Mouse (Mus musculus) adrenal gland, adult 18-20 months (tissue): ENCODE data around the gene Tnpo3. TPM values are rescaled to one million over a fixed set of nuclear protein-coding genes. Genes with fewer than 3 reads are reported as not detected.

Source experiments
- DNase-seq, 2 experiments: peaks; one replicate each; pipeline ENCODE4 v3.0.0; 2021 to 2022; ENCODE audit warnings: low spot score in 2 of 2
- total RNA-seq, 2 experiments: library from RNA; stranded (reverse); gene quantifications; 1 replicate in 1 of 2; 2 replicates in 1 of 2; pipeline ENCODE4 v1.2.3; 2021

Gene Tnpo3
- total RNA-seq, 2 experiments from 2014 or later, result 59.3 to 60.6 TPM

- no peak for DNase-seq
These were observed 80.9 kb downstream of the Tnpo3 start for GRCm38 (mm10) chr6:29528561-29529443.

DNA sequence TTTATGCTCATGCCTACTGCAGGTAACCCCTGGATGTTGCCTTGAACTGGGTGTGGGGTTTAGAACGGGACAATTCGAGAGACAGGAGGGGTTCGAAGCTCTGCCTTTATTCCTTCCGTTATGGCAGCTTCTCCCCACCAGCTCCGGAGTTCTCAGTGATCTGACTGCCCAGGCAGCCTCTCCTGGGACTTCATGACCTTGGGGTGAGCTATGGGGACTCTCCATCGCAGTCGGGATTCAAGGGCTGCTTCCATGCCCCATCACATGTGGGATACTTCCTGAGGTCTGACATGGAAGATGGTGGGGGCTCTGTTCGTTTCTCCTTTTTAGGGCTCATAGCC is 81.6 kb downstream of the Tnpo3 start:
- no peak for DNase-seq

- no peak for DNase-seq
These were observed 82.1 kb downstream of the Tnpo3 start for GRCm38 (mm10) chr6:29527361-29528164.

- DNase-seq, result peak in 1 of 2 experiments; percentile 39
These were observed 83.1 kb downstream of the Tnpo3 start, which contains the start of gene Irf5 for GRCm38 (mm10) chr6:29526281-29527251. Gene Irf5, plus strand, starts transcription at chr6:29526625.

DNA sequence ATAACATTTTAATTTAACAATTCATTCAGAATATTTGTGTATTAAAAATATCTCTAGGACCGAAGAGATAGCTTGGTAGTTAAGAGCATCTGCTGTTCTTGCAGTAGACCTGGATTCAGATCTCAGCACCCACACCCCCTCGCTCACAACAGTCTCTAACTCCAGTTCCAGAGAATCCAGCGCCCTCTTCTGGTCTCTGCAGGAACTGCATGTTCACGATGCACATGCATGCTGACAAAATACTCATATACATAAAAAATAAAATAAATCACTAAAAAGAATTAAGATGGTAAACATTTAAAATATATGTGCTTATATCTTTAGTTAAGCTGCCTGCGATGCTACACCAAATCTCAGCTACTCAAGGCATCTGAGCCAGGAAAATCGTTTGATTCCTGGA is 84.4 kb downstream of the Tnpo3 start:
- no peak for DNase-seq

DNA sequence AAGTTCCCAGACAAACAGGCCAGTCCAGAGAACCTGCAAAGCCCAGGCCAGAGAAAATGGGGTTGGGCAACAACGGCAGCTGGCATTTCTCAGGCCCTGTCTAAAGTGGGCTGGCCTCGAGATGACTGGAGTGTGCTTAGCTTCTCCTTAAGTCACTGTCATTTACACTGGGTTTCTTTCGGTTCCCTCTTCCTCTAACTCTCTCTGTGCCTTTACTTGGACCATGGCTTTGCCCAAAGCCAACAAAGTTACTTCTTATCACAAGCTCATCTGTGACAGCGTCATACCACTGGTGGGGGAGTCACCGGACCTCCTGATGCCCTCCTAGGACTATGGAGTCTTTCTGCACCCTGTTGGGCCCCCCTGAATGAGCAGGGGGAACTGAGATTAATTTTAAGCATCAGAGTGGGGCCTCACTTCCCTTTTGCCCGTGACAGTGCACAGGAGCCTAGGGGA is 85.6 kb downstream of the Tnpo3 start:
- DNase-seq, result no peak

DNA sequence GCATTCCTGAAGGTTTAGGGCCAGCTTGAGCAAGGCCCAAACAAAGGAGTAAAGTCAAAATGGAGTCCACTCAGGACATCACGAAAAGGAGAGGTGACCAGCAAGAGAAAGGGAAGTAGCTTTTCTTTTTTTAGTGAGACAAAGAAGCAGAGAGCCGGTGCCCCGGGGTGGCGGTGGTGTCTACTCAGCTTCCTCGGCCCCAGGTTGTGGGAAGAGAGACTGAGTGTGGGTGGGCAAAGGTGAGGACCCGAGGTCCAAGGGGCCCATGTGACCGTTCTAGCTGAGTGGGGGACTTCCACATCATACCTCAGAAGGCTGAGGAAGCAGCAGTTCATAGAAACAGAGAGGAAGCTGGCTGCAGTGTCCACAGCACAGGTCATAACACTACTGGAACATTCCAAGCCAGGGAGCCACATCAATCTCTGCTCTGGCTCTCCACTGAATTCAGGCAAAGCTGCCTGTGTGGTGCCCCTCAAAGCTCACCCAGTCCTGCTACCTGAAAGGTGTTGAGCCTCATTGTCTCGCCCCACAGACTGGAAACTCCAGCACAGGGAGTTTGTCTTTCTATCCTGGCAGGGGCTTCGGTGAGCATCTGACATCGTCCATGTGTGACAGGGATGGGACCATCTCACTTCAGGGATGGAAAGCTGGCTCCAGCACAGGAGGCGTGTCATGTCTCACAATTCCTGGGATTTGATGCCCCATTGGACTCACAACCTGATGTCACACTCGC is 86.2 kb downstream of the Tnpo3 start:
- no peak for DNase-seq

- no peak for DNase-seq
These were observed 86.9 kb downstream of the Tnpo3 start for GRCm38 (mm10) chr6:29522626-29523300.

- peak; percentile 69 to 79 for DNase-seq
These were observed 92.5 kb downstream of the Tnpo3 start for GRCm38 (mm10) chr6:29517139-29517538.

- DNase-seq, result no peak
These were observed 96.4 kb downstream of the Tnpo3 start for GRCm38 (mm10) chr6:29513284-29513683.

GRCm38 (mm10) chr6:29509086-29509485 is 100.6 kb downstream of the Tnpo3 start:
- DNase-seq, result no peak

- no peak for DNase-seq
These were observed 102.0 kb downstream of the Tnpo3 start, which contains the start of gene Kcp for GRCm38 (mm10) chr6:29507447-29508309. Gene Kcp, minus strand, starts transcription at chr6:29507952.

DNA sequence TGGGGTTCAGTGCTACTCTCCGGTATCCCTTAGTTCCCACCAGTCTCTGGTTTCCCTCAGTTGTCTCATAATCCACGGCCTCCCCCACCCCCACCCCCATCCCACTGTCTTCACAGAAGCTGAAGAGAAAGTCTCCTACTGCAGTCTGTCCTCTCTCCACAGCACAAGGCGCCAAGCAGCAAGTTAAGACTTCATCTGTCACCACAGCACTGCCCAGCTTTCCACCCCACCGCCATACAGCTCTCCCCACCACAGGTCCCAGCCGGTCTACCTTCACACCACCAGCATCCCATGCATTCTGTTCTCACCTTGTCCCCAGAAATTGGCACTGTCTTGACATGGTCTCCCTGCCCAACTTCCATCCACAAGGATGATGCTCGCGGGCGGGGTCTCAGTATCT is 102.9 kb downstream of the Tnpo3 start:
- no peak for DNase-seq

DNA sequence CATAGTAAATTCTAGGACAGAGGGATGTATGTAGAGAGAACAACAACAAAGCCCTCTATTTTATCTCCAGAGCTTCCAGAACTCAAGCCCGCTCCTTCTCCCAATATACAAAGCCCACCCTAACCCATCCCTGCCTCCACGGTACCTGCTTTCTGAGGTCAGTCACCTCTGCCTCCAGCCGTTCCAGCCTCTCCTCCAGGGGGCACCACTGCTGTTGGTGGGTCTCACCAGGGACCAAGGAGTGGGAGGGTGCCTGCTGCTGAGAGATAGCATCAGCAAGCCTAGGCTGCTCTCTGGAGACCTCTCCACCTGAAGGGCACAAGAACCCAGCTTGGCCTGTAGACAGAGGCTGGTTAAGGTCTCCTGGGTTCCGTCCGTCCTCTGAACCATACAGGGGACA is 104.2 kb downstream of the Tnpo3 start:
- DNase-seq, result no peak

DNA sequence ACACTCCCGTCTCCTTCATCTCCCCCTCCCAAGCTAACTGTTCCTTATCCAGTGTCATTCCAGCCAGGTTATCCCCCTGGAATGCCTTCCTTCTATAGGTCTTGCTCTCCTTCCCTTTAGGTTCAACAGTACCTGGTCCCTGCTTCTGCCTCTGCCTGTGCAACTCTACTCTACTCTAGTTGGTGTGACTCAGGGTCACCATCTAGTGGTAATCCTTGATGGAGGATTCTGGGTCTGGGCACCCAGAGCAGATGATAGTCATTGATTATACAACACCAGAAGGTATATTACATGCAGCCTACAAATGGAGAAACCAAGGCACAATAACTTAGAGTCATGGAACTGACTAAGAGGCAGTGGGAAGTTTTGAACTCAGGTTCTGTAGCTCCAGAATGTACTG is 108.1 kb downstream of the Tnpo3 start:
- no peak for DNase-seq

DNA sequence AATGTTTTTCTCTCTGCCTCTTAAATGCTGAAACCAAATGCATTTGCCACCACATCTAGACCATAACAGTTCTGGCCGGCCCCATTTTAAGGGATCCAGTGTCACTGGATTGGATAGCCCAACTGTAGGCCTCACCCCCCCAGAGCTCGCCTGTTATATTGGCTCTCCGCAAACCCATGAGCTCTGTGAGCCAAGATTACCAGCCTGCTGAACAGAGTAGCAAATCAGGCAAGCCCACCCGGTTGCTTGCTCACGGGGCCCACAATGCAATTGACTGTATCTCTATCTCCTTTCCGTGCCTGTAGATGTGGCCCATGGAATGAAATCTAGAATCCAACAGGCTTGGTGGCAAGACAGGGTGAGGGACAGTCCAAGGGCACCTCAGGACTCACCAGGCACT is 108.9 kb downstream of the Tnpo3 start:
- DNase-seq, result no peak

DNA sequence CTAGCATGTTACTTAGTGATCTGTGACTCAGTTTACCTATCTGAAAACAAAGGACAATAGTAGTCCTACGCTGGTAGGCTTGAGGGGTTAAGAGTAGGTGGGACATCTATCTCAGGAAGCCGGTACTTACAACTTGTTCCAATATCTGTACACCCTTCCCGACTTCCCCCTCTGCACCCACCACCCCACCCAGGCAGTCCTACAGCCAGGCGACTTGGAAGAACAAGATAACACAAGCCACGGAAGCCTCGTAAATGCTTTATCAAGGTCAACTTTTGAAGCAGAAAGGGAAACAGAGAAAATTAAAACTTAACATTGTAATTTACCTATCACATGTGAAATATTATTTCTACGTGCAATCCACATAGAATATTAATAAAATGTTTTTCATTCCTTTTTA is 109.5 kb downstream of the Tnpo3 start:
- no peak for DNase-seq

DNA sequence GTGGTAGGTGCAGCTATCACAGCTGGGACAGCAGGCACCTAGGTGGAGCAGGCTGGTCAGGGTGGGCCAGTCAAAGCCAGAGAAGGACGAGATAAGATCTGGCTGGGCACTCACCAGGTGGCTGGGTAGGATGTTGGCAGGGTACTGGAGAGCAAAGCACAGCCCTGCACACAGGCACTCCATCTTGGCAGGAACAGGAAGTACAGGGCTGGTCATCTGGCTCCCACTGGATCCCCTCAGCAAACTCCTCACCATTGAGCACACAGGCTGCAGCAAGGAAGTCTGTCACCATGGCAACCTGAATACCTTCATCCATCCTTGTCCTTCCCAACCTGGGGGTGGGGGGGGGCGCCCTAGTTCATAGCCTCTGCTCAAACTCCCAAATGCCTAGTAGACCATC is 111.9 kb downstream of the Tnpo3 start:
- DNase-seq, result no peak

DNA sequence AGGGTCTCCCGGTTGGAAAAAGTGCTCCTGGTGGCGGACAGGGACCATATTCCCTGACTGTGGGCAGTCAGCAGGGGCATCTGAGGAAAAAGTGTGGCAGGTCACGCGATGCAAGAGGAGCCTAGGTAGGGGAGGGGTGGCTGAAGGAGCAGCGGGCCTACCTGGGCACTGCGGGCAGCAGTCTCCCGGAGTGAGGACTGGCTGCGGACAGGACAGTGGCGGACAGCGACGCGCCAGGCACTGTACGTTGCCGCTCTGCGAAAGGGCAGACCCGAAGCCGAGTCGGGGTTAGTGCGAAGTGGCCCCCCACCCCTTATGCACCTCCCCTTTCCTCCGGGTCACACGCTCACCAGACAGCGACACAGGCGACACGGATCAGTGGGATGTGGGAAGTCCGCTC is 113.4 kb downstream of the Tnpo3 start:
- DNase-seq, result no peak
